Mouse (Mus musculus) induced T-regulatory cell, adult 2 months (primary cell): ENCODE results near the gene Pif1.

Source experiments
- DNase-seq: peaks from one replicate; pipeline ENCODE4 v3.0.0-alpha.2; 2012; ENCODE audit warnings: low read depth

Pif1 gene

GRCm38 (mm10) chr9:65598765-65599249 lies 11.8 kb downstream of the Pif1 start:
- peak; percentile 82 for DNase-seq

GRCm38 (mm10) chr9:65600951-65601350 lies 14.0 kb downstream of the Pif1 start:
- DNase-seq = no peak

DNA sequence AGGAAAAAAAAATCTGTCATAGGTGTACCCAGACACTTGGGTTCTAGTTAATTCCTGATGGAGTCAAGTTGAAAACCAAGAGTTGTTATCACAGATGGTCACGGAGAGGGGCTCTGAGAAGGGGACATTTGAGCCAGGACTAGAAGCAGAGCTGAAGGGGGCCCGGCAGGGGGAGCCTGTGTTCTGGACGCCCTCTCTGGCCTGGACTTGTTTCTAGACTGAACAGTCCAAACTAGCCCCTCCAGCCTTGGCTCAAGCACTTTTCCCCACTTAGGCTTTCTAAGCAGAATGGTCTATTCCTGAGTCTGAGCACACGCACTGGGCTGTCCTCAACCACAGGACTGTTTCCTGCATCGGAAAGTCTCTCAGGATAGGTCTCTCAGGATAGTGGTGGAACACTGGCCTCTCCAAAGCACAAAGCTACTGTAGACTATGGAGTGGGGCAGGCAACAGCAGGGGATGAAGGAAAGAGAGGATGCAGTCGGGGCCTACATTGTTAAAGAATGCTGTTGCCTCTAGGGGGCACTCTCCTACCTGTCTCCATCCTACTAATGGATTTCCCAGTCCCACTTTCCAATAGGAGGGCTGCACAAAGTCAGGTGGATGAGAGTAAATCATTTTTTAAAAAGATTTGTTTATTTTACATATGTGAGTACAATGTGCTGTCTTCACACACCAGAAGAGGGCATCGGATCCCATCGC lies 16.6 kb downstream of the Pif1 start:
- DNase-seq = peak; percentile 45

DNA sequence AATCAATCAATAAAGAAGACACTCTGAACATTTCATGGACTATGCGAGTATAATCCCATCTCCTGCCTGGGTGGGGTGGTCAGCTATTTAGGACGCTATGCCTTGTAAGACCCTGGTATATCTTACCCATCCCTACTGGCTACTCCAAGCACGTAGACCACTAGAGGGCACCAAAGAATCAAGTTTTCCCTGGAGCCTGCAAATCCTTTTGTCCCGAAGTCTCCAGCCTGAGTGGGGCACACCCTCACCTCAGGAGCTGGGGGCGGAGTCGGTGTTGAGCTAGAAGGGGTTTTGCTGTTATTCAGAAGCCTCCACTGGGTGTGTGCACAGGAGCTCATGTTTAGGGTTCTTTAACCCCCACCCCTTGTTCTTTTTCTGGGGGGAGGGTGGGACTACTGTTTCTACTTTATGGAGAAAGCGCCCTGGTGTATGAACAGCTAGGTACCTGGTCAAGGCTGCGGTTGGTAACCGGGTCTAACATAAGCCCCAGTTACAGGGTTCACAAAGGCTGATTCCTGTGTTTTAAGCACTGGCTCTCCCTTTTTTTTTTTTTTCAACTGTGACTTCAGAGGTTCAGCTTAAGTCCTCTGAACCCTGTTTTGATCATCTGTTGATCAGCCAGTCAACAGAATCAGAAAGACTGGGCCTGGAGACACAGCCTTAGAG lies 18.6 kb downstream of the Pif1 start:
- DNase-seq = peak; percentile 84

DNA sequence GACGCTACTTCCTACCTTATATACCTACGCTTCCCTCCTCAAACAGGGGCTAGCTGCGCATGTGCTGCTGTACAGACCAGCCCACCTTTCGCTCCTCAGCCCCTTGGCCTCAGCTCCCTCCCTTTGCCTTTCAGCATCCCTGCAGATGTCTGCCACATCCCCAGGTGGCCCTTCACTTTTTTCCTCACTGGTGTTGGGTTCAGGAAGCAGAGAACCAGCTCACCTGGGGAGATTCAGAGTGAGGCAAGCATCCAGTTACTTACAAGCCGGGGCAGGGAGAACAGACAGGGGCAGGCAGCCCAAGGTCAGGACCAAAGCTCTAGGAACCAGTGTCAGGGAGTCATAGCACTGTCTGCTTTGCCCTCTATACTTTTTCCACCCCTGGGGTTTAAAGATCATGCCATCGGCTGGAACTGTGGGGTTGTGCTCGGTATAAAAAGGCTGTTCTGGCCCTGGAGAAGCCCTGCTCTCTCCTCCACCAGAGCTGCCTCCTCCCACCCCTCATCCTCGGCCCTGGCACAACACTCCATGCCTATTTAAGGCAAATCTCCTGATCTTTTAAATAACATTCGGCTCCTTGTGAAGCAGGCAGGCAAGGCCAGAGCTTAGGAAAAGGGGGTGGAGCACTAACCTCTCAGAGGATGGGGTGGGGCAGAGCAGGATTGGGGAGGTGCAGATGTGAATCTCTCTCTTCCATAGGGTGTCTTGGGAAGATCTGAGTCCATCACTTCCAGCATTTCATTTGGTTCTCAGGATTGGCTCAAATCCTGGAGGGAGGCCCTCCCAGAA lies 19.6 kb downstream of the Pif1 start:
- no peak for DNase-seq

DNA sequence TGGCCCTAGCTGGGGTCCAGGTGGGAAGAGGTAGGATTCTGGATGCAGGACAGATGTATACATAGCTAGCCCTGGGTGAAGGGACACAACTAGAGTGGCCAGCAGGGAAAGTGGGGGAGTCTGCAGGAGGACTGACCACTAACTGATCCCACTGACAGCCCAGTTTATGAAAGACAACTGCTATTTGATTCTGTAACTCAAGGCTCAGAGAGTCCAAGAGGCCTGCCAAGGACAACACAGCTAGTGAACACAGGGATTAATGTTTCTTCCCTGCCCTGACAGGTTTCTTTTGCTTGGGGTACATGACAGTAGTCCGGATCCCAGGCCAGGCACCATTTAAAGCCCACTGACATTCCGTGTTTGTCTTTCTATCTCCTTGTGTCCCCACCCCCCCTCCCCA lies 20.2 kb downstream of the Pif1 start:
- DNase-seq = no peak

DNA sequence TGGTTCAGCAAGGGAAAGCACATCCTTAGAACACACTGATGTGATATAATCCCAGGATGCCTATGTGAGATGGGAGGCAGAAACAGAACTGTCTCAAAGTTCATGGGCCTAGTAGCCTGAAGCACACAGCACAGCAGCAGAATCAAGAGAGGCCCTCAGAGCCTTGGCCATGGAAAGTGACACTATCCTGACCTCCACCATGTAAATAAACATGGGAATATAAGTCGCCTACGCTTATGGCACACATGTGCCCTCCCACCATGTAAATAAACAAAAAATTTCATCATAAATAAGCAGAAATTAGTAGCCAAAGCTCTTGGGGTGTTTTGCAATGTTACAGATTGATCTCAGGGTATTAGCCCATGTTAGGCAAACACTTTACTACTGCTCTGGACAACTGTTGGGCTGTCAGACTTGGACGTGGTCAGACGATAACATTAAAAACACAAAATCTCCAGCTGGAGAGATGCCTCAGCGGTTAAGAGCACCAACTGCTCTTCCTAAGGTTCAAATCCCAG lies 25.1 kb downstream of the Pif1 start:
- DNase-seq = no peak

DNA sequence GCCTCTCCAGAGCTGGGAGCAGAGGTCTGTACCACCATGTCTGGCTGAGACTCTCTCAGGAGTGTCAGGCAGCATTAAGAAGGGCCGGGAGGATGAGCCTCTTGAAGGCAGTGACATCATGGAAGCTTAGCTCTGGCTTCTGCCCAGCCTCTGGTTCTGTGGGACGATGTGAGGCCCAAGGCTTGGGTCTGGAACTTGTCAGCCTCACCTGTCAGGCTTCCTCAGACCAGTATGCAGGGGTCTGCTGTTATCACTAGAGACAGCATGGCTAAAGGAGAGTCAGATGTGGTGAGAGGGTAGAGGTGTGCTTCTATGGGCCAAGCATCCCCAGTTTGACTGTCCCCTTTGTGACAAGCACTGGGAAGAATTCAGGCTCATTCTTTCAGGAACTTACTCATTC lies 26.1 kb downstream of the Pif1 start:
- DNase-seq = no peak

- DNase-seq = no peak
Measured at GRCm38 (mm10) chr9:65619311-65619710, 32.4 kb downstream of the Pif1 start.

GRCm38 (mm10) chr9:65621196-65621595 lies 34.2 kb downstream of the Pif1 start:
- DNase-seq = no peak

- no peak for DNase-seq
Measured at GRCm38 (mm10) chr9:65621666-65622065, 34.7 kb downstream of the Pif1 start.

- peak; percentile 76 for DNase-seq
Measured at GRCm38 (mm10) chr9:65622826-65623225, 35.9 kb downstream of the Pif1 start.

GRCm38 (mm10) chr9:65624266-65624665 lies 37.3 kb downstream of the Pif1 start:
- DNase-seq = no peak

DNA sequence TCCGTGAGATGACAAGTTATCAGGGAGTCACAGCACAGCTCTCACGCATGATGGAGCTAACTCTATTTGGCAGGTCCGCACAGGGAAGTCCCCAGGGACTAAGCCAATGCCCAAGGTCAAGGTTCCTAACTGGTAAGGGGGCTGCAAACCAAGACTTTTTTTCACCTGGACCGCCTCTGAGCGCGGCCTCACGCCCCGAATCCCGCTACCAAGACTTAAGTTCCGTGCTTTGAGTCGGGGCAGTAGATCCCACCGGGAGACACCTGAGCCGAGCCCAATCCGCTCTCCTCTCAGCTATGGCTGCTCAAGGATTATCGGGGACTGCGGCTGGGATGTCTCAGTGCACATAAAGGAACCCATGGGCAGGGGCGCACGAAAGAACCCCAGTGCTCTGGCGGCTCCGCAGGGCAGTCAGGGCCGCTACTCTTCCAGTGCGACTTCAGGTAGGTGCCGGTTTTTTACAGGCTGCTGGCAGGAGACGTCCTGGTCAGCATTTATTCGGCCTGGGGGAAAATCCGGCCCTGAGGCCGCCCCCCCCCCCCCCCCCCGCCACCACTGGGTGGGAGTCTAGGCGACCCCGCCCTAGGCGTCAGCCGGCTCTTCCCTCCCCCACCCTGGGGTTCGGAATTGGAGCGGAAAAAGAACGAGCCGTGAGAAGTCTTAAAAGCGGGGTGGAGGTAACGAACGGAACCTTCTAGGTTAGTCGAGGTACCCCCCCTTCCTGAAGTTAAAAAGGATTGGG lies 42.2 kb downstream of the Pif1 start, which contains the start of gene Rbpms2:
Gene Rbpms2 (plus strand): TSS at position 624 of the 742 bp plus-strand sequence.
- peak; percentile 42 for DNase-seq

- DNase-seq = peak; percentile 66
Measured at GRCm38 (mm10) chr9:65629767-65630630, 43.0 kb downstream of the Pif1 start.

- DNase-seq = no peak
Measured at GRCm38 (mm10) chr9:65630631-65631353, 43.8 kb downstream of the Pif1 start.

DNA sequence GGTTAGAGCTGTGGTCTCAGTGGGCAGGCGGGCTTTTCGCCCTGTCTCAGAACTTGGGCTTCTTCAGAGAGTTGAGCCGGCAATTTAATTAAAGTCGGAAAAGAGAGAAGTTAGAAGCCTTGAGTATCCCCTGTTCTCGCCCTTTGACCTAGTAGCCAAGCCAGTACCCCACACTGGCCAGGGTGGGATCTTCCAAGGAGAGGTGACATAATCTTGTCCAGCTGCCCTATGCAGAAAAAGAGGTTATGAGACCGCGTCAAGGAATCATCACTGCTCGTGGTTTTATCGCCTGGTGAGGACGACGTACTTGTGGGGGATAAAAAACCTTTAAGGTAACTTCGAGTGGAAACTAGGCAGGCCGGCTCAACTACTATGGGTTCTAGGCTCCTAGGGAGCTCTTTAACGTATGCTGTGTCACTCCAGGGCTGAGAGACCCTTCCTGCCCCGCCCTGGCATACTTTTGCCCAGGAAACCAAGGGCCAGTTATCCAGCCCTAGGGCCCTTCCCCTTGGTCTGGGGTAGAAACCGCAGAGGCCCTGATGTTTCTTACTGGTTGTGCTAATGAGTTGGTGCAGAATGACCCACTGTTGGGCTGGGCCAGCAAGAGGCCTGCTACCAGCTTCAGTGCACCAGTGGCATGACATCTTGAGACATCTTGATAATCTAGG lies 44.5 kb downstream of the Pif1 start:
- peak; percentile 38 for DNase-seq

DNA sequence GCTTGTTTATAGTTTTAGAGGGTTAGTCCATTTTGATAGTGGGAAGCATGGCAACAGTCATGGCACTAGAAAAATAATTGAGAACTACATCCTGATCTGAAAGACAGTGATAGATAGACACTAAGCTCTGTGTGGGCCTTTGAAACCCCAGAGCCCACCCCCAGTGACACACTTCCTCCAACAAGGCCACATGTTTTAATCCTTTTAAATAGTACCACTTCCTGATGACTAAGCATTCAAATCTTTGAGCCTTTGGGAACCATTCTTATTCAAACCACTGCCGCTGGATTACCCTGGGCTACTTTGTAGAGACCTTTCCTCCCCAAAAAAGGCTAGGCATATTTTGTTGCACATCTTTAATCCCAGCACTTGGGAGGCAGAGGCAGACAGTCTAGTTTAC lies 48.8 kb downstream of the Pif1 start:
- no peak for DNase-seq

DNA sequence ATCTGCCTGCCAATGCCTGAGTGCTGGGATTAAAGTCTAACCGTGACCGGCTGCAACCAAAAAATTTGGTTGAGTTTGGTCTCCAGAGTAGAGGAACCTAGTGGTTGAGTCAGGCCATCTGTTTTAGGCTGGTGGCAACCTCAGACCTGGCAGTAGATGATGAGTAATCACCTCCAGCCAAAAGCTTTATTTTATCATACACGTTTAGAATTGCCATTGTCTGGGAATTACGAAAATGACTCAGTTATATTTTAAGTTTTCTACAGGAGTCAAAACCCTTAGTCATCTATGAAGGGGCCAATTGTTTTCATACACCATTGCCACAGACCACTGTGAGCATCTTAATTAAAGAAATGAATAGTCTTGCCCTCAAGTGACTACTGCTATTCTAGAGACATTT lies 50.0 kb downstream of the Pif1 start:
- DNase-seq = no peak

- no peak for DNase-seq
Measured at GRCm38 (mm10) chr9:65639065-65639464, 52.1 kb downstream of the Pif1 start.
